Mouse (Mus musculus): Measurements from ENCODE around the gene Arhgap1. TPM values are rescaled to one million over a fixed set of nuclear protein-coding genes. Genes with fewer than 3 reads are reported as not detected.

The Arhgap1 gene
- total RNA-seq, 2 experiments from 2014 or later: 17.9 to 19.6 TPM

- intact Hi-C loops (cut with DNase I; ENCODE audit: low total_unique reads): no loop called here
- DNase-seq: no peak
Measured at GRCm38 (mm10) chr2:91644021-91644420, 5.6 kb upstream of the Arhgap1 start.

GRCm38 (mm10) chr2:91645354-91645753 is 4.3 kb upstream of the Arhgap1 start:
- no peak for DNase-seq
- intact Hi-C loops (cut with DNase I; ENCODE audit: low total_unique reads): no loop called here

GRCm38 (mm10) chr2:91645811-91646210 is 3.8 kb upstream of the Arhgap1 start:
- intact Hi-C loops (cut with DNase I; ENCODE audit: low total_unique reads): no loop called here
- DNase-seq: no peak

- intact Hi-C loops (cut with DNase I; ENCODE audit: low total_unique reads): no loop called here
Measured at GRCm38 (mm10) chr2:91646733-91647132, 2.9 kb upstream of the Arhgap1 start.

GRCm38 (mm10) chr2:91649152-91649551 is 508 bp upstream of the Arhgap1 start:
- DNase-seq: no peak
- intact Hi-C loops (cut with DNase I; ENCODE audit: low total_unique reads): no loop called here

More at GRCm38 (mm10) chr2:91646733-91647132, 2.9 kb upstream of the Arhgap1 start:
- no peak for DNase-seq

- peak; percentile 15 for DNase-seq
- intact Hi-C loops (cut with DNase I; ENCODE audit: low total_unique reads): no loop called here
Measured at GRCm38 (mm10) chr2:91650360-91650995, 818 bp downstream of the Arhgap1 start.

- DNase-seq: no peak
- intact Hi-C loops (cut with DNase I; ENCODE audit: low total_unique reads): no loop called here
Measured at GRCm38 (mm10) chr2:91651458-91652258, 2.0 kb downstream of the Arhgap1 start.

GRCm38 (mm10) chr2:91652863-91653262 is 3.2 kb downstream of the Arhgap1 start:
- no peak for DNase-seq
- intact Hi-C loops (cut with DNase I; ENCODE audit: low total_unique reads): no loop called here

- intact Hi-C loops (cut with DNase I; ENCODE audit: low total_unique reads): no loop called here
Measured at GRCm38 (mm10) chr2:91655388-91655787, 5.7 kb downstream of the Arhgap1 start.

GRCm38 (mm10) chr2:91655827-91656226 is 6.2 kb downstream of the Arhgap1 start:
- no peak for DNase-seq

More at GRCm38 (mm10) chr2:91655388-91655787, 5.7 kb downstream of the Arhgap1 start:
- DNase-seq: no peak

GRCm38 (mm10) chr2:91656774-91657173 is 7.1 kb downstream of the Arhgap1 start:
- intact Hi-C loops (cut with DNase I; ENCODE audit: low total_unique reads): no loop called here

More at GRCm38 (mm10) chr2:91655827-91656226, 6.2 kb downstream of the Arhgap1 start:
- intact Hi-C loops (cut with DNase I; ENCODE audit: low total_unique reads): no loop called here

GRCm38 (mm10) chr2:91659657-91660056 is 10.0 kb downstream of the Arhgap1 start:
- intact Hi-C loops (cut with DNase I; ENCODE audit: low total_unique reads): no loop called here
- DNase-seq: no peak

More at GRCm38 (mm10) chr2:91656774-91657173, 7.1 kb downstream of the Arhgap1 start:
- no peak for DNase-seq

GRCm38 (mm10) chr2:91660981-91661380 is 11.3 kb downstream of the Arhgap1 start:
- intact Hi-C loops (cut with DNase I; ENCODE audit: low total_unique reads): no loop called here
- no peak for DNase-seq

GRCm38 (mm10) chr2:91664780-91665179 is 15.1 kb downstream of the Arhgap1 start:
- no peak for DNase-seq
- intact Hi-C loops (cut with DNase I; ENCODE audit: low total_unique reads): no loop called here

- intact Hi-C loops (cut with DNase I; ENCODE audit: low total_unique reads): no loop called here
- DNase-seq: no peak
Measured at GRCm38 (mm10) chr2:91666386-91666910, 16.8 kb downstream of the Arhgap1 start.

- intact Hi-C loops (cut with DNase I; ENCODE audit: low total_unique reads): no loop called here
- no peak for DNase-seq
Measured at GRCm38 (mm10) chr2:91667747-91668146, 18.1 kb downstream of the Arhgap1 start.

GRCm38 (mm10) chr2:91669326-91669725 is 19.7 kb downstream of the Arhgap1 start:
- no peak for DNase-seq
- intact Hi-C loops (cut with DNase I; ENCODE audit: low total_unique reads): no loop called here

- no peak for DNase-seq
- intact Hi-C loops (cut with DNase I; ENCODE audit: low total_unique reads): no loop called here
Measured at GRCm38 (mm10) chr2:91670038-91670437, 20.4 kb downstream of the Arhgap1 start.

GRCm38 (mm10) chr2:91673587-91673986 is 23.9 kb downstream of the Arhgap1 start:
- no peak for DNase-seq
- intact Hi-C loops (cut with DNase I; ENCODE audit: low total_unique reads): no loop called here

- intact Hi-C loops (cut with DNase I; ENCODE audit: low total_unique reads): no loop called here
- peak; percentile 27 for DNase-seq
Measured at GRCm38 (mm10) chr2:91674895-91675294, 25.2 kb downstream of the Arhgap1 start.

GRCm38 (mm10) chr2:91676420-91676819 is 26.8 kb downstream of the Arhgap1 start:
- DNase-seq: no peak
- intact Hi-C loops (cut with DNase I; ENCODE audit: low total_unique reads): no loop called here

All from gastrocnemius, postnatal 14 days (tissue).